Mouse (Mus musculus) heart, adult 2 months (tissue): ENCODE data around the gene Nos1ap.

Experiments used
- CTCF ChIP-seq: fragments of 200-600 bp; IDR thresholded peaks from 2 replicates; pipeline ENCODE4 v1.8.1; 2022; ENCODE audit warnings: antibody characterized with exemption, mild to moderate bottlenecking, moderate library complexity
- POLR2A ChIP-seq: fragments of 200-500 bp; IDR thresholded peaks from 2 replicates; pipeline ENCODE4 v1.6.1; 2011; ENCODE audit warnings: mild to moderate bottlenecking, low read depth, low read length, control low read depth; ENCODE audit not compliant: insufficient read depth

DNA sequence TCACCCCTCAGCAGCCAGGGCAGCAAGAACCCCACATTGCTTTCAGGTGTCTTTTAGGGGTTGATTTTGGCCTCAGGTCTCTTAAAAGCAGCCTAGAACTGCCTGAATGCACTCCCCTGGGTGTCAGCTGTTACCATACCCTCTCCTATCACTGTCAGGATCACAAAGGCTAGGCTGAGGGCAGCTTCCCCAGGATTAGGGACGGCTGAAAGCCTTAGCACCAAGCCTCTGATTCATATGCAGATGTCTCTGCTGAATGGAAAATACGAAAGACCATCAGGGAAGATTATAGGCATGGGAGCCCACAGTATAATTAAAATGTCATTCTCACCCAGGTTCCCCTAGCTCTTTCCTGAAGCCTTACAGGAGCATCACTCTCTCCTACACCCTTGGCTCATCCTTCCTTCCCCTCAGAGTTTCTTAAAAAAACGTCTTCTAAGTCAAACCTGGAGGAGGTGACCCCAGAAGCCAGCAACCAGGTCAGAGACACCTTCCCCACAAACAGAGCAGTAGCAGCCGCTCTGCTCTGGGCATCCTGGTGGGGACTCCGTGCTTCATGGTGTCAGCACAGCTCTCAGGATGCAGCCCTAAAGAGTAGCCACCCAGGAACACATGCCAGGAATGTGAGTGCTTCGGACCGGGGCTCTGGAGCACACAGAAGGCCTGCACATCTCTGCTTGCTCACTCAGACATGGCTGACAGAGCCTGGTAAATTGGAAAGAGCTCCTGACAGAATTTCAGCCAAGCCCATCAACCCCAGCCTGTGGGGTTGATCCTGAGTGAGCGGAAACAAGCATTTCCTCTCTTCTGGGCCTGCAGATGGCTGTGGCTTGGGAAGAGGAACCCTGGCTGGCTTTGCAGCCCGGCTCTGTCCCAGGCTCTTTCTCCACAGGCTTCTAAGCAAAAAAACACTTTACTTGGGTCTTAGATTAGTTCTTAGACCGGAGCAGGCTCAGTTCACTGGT, 111.7 kb downstream of the Nos1ap start:
- TF ChIP-seq POLR2A: no peak
- TF ChIP-seq CTCF: no peak
